Mouse (Mus musculus) megakaryocyte, embryonic 14.5 days (primary cell): Measurements from ENCODE around the gene Atp6v1g2.

Experiments used
- FLI1 ChIP-seq: IDR thresholded peaks from 2 replicates; pipeline ENCODE4 v1.6.1; 2012; ENCODE audit warnings: low read length, inconsistent platforms, mixed read lengths
- GATA1 ChIP-seq: IDR thresholded peaks from 3 replicates; pipeline ENCODE4 v1.6.1; 2012; ENCODE audit warnings: mixed read lengths, low read length, inconsistent platforms, borderline replicate concordance

GRCm38 (mm10) chr17:35232659-35233058, 801 bp upstream of the Atp6v1g2 start:
- TF ChIP-seq FLI1 (no peak), GATA1 (no peak)
